Mouse (Mus musculus): ENCODE results near the gene Pawr. TPM values are rescaled to one million over a fixed set of nuclear protein-coding genes. Genes with fewer than 3 reads are reported as not detected.
"Not testable (repeated sequence)": the region's sequence is repeated elsewhere in the genome, so short reads cannot be mapped to it uniquely, and the experiment has no call there.

The Pawr gene
- total RNA-seq, 2 experiments from 2014 or later = 2.6 to 2.7 TPM

DNA sequence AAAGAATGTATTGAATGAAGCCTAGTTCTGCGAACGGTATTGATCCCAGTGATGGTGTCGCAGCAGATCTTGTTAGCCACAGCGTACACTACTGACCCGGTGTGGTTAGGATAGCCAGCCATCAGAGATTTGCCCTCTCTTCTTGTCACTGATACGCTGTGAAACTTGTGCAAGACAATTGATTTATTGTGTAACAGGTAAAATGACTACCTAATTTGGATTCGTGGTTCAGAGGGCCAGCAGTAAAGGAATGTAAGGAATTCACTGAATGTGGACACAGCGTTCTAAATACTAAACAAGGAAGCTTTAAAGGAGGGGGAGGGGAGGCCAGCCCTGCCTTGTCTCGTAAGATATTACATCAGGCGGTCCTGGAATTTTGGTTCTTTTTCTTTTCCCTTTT, 100.3 kb downstream of the Pawr start:
- no peak for DNase-seq (ENCODE audit: low spot score in 2 of 2)

DNA sequence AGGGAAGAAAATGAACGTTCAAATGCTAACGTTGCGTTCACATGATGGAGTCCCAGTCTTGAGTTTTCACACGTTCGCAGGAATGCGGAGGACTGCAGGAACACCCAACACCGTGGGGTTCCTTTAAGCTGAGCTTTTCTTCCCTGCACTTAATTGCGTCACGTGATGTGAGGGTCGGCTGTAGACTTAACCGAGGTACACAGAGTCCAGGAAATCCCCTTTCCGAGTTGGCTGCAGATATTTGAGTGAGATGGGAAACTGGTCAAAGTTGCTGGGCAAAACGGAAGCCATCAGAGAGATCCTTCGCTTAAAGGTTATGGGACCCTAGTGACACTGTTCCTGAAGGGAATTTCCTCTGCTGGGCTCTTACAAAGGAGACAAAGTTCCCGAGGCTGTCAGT, 102.1 kb downstream of the Pawr start:
- DNase-seq (ENCODE audit: low spot score in 2 of 2) = no peak

DNA sequence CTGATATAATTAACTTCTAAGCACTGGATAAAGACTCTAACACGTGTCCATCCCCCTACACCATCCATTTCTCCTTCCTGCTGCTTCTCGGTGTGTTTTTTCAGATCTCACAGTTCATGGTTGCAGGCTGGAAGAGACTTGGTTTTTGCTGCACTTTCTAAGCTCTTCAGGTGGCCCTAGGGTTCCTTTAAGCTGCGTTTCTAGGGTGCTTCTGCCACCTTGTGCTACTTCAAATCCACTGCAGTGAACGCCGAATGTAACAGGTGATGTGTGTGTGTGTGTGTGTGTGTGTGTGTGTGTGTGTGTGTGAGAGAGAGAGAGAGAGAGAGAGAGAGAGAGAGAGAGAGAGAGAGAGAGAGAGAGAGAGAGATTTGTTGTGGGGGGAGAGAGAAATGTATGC, 103.7 kb downstream of the Pawr start:
- DNase-seq (ENCODE audit: low spot score in 2 of 2) = no peak

DNA sequence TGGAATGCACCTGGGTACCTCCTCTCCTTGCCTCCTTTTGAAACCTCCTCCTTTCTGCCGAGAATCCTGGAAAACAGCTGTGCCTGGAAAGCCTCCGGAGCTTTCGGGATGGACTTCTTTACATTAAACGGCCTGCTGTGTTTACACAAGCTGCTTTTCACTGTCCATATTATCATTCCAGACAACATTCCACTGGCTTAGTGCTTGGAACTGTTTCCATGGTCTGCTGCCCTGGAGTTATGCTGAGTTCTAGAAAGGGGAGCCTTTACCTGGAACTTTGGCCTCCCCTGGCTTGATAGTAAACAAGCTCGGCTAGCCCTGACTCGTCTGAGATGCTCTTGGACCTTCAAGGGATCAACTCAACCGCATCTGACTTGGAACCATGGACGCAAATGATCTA, 104.4 kb downstream of the Pawr start:
- DNase-seq (ENCODE audit: low spot score in 2 of 2) = no peak

DNA sequence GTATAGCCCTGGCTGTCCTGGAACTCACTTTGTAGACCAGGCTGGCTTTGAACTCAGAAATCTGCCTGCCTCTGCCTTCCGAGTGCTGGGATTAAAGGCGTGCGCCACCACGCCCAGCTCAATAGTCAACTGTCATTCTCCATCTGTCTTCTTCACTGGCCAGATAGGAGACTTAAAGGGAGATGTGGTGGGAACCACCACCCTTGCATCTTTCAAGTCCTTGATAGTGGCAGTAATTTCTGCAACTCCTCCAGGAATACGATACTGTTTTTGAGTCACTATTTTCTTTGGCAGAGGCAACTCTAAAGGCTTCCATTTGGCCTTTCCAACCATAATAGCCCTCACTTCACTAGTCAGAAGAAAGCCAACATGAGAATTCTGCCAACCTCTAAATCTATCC, 108.3 kb downstream of the Pawr start:
- DNase-seq (ENCODE audit: low spot score in 2 of 2) = not testable (repeated sequence)

DNA sequence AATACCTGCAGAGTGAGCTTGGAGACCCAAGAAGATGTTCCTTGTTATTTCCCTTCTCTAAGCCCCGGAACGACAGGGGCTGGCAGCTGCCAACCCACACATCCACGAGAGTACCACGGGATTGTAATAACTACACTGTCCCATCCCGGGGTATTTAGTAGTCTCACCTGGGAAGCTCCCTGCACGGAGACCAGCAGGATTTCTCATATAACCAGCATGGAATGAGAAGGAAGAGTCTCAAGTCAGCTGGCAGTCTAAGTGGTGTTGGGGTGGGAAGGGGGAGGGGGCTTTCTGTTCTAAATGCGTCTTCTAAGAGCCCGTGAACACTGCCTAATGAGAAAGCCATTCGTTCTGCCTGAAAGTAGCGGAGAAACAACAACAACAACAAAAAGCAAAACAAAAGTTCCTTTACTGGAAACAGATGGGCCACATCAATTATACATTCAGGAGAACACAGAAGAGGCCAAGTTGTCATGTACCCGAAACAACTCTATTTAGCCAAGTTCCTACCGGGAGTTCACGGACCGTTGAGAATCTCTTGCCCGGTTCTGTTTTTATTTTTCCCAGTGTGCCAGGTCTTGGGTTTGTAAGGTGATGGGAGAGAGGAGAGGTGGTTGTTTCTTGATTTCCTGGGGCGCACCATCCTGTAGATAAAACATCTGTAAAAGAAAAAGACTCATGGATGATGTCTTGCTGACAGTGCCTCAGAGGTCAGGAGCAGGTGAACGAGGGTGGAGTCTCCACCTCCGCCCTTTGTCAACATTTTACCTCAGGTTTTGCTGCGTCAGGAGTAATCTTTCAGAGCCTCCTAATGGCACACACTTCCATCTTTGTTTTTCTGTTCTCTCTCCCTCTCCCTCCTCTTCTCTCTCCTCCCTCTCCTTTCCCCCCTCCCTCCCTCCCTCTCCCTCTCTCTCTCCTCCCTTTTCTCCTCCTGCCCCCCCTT, 112.3 kb downstream of the Pawr start:
- no peak for DNase-seq (ENCODE audit: low spot score in 2 of 2)

DNA sequence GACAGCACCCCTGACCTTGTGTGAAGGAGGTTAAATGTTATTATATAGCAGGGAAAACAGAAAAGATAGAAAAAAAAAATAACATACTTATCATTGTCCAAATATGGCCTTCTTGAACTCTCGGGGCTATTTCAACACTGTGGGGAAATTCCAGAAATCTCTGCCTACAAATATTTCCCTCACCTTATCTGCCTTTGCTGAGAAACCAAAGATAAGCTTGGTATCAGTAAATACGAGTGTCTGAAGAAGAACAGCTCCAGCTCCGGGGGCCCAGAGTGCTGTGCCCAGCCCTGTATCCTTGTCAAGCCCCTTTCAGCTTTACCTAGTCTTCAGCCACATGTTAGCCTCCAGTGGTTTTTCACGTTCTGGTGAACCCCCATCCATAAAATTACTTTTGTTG, 113.2 kb downstream of the Pawr start:
- no peak for DNase-seq (ENCODE audit: low spot score in 2 of 2)

DNA sequence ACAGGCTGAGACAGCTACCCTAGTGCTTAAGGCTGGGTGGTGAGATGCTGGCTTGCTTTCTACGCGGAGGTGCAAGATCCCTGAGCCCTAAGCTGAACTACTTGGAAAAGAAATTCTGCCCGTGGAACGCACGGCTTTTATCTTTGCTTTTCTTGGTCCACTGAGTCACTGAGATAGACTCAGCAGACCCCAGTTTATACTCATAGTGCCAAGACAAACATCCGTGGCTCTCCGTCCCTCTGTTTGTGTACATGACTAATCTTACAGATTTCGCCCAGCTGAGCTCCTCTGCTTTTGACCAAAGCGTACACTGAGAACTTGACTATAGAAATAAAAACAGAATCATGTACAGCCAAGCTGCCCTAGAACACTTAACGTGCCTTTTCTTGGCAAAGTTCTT, 113.7 kb downstream of the Pawr start:
- DNase-seq (ENCODE audit: low spot score in 2 of 2) = no peak

DNA sequence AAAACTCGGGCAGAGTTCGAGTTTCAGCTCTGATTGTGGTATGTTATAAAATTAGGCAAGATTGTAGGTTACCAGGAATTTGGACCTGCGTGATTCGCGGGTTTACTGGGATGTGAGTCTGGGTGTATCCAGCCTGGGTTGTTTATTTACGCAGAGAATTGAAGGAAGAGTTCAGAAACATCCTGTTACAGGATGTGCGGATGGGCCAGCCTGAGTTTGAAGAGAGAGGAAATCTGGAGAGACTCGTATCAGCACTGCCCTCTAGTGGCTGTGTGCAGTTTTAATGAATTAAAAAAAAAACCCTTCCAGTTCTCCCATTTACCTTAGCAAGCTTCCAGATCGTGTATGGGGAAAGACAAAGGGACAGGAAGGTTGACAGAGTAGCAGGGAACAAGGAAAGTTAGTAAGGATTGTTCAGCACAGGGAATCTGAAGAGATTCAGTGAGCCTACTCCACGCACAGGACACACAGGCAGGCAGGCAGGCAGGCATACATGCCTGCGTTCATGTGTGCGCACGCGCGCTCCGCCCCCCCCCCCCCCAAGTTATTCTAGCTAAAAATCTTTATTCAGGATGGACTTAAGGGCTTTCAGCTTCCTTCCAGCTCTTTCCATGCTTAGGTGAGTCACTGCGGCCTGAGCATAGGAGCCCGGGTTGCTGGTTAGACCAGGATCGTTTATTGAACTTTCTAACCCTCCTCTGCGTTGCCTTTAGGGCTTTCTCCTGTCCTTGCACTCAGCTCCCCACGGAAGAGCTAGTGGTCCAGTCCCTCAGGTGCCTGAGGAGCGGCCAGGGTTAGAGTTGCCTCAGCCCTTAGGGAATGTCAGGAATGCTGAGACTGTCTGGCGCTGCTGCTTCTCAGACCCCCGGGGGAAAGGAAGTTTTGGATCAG, 114.4 kb downstream of the Pawr start:
- DNase-seq (ENCODE audit: low spot score in 2 of 2) = peak; percentile 39 to 66

DNA sequence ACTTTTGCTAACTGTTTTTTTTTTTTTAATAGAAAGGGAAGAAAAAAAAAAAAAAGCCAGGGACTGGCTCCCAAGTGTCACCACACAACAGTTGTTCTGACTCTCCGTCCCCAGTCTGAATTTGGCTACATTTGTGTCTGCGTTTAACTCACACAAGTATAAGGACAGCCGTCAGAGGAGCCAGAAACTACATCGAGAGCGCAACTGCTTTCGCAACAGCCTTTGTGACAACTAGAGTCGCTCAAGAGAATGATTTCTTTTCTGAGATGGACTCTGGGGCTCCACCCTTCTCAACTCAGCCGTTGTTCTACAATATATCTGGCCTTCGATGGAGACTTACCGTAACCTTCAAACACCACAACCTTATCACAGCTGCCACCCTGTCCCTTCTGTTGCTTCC, 115.3 kb downstream of the Pawr start:
- no peak for DNase-seq (ENCODE audit: low spot score in 2 of 2)

DNA sequence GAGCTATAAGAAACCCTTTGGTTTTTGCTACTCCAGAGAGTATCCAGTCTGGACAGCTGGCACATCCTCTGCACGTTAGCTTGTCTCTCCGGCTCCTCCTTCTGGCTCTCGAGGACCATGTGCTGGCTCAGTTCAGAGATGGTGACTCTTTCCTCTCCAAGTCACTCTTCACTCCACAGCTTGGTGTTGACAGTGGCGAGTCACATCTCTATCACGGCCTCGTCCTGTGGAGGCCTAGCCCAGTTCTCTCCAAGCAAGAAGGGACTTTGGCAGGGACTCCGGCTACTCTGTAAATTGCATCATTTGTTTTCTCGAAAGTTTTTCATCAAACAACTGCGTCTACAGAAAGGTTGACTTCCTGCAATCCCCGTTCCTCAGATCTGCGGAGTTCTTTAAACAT, 116.5 kb downstream of the Pawr start:
- no peak for DNase-seq (ENCODE audit: low spot score in 2 of 2)

DNA sequence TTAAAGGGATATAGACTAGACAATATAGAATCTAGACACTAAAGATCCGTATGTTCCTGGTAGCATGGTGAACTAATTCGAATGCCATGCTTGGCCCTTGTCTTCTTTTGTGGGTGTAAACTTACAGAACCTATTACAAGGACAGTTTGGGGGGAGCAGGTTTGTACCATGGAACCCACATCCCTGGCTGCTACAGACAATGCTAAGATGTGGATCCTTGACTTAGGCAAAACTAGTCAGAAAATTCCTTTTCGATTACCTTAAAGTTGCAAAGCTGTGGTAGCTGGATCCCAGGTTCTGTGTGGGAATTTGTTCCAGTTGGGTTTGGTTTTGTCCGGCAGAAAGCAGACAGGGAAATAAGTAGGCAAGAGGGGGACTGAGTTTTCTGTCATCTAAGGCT, 118.5 kb downstream of the Pawr start:
- no peak for DNase-seq (ENCODE audit: low spot score in 2 of 2)

DNA sequence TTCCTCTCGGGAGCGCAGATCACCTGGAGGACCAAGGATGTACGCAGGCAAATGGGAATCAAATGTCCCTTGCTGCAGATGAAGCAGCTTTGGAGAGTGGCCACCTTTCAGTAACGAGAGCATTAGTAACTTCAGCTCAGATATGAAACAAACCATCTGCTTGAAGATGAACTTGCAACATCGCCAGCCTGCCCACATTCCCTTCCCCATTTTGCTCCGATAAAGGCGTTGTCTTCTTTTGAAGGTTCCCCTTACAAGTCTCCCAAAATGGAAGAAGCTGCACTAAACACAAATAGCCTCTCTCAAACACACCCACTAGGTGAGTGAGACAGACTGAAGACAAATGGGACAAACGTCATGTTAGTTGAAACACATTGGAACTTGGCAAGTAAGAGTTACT, 119.6 kb downstream of the Pawr start:
- peak in 1 of 2 experiments; percentile 42 for DNase-seq (ENCODE audit: low spot score in 2 of 2)

DNA sequence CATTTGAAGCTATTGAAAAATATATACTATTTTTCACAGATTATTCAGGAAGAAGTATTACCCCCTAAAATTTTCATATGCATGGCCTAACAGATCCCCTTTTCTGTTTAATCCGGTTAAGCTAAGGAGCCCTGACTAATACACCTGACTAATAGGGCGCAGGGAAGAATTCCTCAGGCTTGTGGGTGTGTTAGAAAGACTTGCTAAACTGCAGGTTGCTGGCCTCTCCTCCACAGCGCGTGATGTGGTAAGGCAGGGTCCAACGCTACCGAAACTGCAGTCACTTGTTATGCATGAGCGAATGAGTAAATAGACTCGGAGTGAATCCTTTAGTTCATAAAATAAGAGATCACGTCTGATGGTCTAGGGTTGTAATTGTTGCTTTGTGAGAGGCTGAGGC, 120.5 kb downstream of the Pawr start:
- DNase-seq (ENCODE audit: low spot score in 2 of 2) = no peak

DNA sequence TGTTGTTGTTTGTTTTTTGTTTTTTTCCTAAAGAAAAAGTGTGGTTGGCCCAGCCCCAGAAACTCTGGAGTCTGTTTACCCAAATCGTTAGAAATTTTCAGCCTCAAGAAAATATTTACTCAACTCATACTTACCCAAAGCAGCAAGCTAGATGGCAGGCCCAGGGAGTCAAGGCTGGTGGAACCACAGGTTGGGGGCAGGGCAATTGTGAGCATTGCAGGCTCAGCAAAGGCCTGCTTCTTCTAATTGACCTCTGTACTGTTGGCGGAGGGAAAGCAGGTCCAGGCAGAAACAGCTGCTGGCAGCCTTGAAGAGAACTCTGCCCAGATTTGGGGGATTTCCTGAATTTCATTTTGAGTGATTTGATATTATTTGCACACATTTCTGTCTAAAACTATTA, 121.6 kb downstream of the Pawr start:
- DNase-seq (ENCODE audit: low spot score in 2 of 2) = no peak

DNA sequence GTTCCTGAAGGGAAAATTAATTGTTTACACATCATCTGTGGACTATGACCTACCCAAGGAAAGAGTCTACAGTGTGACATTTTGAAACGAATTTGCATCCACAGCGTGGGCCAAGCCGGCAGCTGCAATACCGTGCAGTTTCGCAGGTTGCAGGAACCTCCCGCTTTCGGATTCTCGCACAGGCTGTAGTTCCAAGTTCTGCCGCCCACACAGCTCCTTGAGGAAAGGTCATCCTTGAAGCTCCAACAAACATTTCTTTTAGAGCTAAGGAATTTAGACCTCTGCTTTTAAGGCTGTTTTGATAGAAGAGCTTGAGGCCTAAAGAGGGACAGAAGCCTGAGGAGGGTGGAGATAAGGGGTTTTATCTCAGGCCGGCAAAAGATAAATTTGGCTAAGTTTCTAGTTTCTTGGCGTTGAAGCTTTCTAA, 122.8 kb downstream of the Pawr start:
- DNase-seq (ENCODE audit: low spot score in 2 of 2) = peak in 1 of 2 experiments; percentile 51

DNA sequence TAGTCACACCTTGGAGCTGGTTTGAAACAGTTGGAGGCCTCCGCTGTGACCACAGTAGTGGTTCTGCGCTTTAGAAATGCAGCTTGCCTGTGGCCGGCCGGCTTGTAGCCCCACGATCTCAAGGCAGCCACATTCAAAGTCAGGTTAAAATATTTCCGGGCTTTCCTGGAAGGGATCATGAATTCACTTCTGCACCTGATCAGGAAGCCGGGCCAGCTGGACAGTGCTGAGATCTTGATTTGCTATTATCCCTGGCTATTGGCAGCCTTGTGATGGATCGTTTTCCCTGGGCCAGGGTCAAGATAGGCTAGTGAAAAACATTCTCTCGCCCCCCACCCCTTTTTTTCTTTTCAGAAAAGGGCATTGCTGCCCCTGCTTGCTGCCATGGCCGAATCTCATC, 123.3 kb downstream of the Pawr start:
- DNase-seq (ENCODE audit: low spot score in 2 of 2) = no peak

DNA sequence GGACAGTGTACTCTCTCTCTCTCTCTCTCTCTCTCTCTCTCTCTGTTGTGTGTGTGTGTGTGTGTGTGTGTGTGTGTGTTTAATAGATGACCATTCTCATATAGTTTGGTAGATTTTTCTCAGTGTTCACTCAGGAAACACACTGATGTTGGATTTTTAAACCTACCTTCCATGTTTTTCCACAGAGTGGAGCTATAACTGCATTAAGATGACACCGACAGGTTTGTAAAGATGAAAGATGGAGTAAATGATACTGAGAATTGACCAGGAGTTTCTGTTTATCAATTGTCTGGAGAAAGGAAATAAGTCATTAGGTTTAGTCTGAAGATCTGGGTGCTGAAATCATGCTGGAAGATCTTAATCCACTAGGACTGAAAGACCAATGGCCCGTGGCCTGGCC, 124.0 kb downstream of the Pawr start:
- peak in 1 of 2 experiments; percentile 48 for DNase-seq (ENCODE audit: low spot score in 2 of 2)

DNA sequence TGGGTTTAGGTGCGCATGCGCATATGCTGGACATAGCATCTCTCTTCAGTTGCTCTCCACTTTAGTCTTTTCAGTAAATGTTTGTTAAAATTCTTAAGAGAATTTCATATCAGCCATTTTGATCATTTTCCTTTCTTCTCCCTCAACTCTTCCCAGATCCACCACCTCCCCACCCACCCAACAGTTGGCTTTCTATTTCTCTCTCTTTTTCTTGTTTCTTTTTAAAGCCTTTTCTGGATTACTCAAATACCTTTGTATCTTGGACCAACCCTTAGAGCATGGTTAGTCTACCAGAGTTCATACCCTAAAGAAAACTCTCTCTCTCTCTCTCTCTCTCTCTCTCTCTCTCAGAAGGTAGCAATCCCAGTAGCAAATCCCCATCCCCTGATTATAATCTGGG, 125.1 kb downstream of the Pawr start:
- DNase-seq (ENCODE audit: low spot score in 2 of 2) = no peak

DNA sequence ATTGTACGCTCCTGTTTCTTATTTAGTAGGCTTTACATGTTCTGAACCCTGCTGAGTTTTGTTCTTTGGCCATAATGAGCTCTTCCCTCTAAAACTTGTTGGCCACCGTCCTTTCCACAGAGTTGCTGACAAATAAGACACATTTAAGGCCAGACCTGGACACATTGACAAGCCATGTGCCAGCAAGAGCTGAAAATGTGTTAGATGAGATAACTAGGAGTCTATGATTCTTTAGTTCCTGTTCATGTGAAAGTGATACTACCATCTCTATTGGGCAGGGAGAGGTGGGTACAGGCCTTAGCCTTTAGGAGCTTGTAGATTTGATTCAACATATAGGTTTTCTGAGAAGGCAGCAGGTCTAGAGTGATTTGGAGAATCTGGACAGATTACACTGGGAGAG, 129.9 kb downstream of the Pawr start:
- no peak for DNase-seq (ENCODE audit: low spot score in 2 of 2)

All from layer of hippocampus, adult 18-20 months (tissue).